Mouse (Mus musculus) intestine, embryonic 15.5 days (tissue): ENCODE results near the gene Amz2. TPM values are rescaled to one million over a fixed set of nuclear protein-coding genes. Genes with fewer than 3 reads are reported as not detected.

Experiments
- ATAC-seq: fragments of 200-750 bp; cut with Nextera tagmentation; 2 replicates; pipeline ENCODE4 v1.8.0; 2017; ENCODE audit warnings: moderate TSS enrichment, moderate library complexity
- H3K27ac ChIP-seq: fragments of 300-500 bp; sonication (generic); 2 replicates; pipeline ENCODE4 v1.5.1; 2015; ENCODE audit warnings: mild to moderate bottlenecking, inconsistent platforms
- H3K27me3 ChIP-seq: fragments of 300-500 bp; sonication (generic); replicated peaks from 2 replicates; pipeline ENCODE4 v1.6.1; 2015; ENCODE audit warnings: inconsistent platforms
- H3K36me3 ChIP-seq: fragments of 300-500 bp; sonication (generic); 2 replicates; pipeline ENCODE4 v1.6.1; 2015; ENCODE audit warnings: inconsistent platforms
- H3K4me1 ChIP-seq: fragments of 300-500 bp; sonication (generic); replicated peaks from 2 replicates; pipeline ENCODE4 v1.6.1; 2015; ENCODE audit warnings: inconsistent platforms
- H3K4me2 ChIP-seq: fragments of 300-500 bp; sonication (generic); replicated peaks from 2 replicates; pipeline ENCODE4 v1.6.1; 2015; ENCODE audit warnings: mild to moderate bottlenecking, inconsistent platforms
- H3K4me3 ChIP-seq: fragments of 300-500 bp; sonication (generic); replicated peaks from 2 replicates; pipeline ENCODE4 v1.5.1; 2015; ENCODE audit warnings: inconsistent platforms
- H3K9ac ChIP-seq: fragments of 300-500 bp; sonication (generic); 2 replicates; pipeline ENCODE4 v1.6.1; 2015; ENCODE audit warnings: inconsistent platforms
- H3K9me3 ChIP-seq: fragments of 300-500 bp; sonication (generic); 2 replicates; pipeline ENCODE4 v1.6.1; 2016; ENCODE audit warnings: inconsistent platforms
- WGBS: fragments of 180-500 bp; shearing (Covaris S2); methylation state at CpG from one replicate; pipeline ENCODE4 v1.1.7; 2015; 5-methylcytosine and 5-hydroxymethylcytosine counted together
- polyA plus RNA-seq: library from polyadenylated mRNA; unstranded; fragments of >200 nt; fragmentation: Nextera tagmentation; extraction: Ambion mirVana; gene quantifications from 2 replicates; pipeline ENCODE4 v1.2.1, GENCODE M21; 2015

Amz2 gene
- polyA plus RNA-seq, 1 experiment from 2014 or later = 38.4 TPM

DNA sequence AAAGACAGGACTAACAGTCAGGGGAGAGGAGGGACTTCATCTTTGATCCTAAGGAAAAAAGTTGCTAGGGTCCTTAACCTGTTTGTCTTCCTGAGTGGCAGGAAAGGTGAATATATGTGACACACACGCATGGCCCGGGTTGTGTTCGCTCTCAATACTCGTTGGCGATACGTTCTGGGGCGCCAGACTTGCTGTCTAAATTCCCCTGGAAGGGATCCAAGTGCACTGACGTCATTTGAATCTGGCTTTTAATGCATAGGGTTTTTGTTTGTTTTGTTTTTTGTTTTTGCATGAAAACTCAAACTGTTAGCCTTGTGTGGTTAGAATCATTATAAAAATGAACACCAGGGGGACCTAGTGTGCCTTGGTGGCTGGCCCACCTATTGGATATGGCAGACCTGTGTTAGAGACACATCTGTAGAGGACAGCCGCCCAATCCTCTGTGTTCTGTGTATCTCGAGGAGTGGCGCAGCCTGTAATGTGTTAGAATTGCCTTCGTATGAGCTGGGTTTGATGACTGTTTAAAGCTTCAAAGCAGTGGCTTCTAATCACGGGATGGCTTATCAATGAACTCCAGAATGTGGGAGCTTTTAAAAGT lies 19.8 kb downstream of the Amz2 start:
- ATAC-seq = peak; percentile 77
- no peaks in the 10 kb centered on the region for H3K27me3 ChIP-seq
- no peak overlapping the region for H3K4me3 ChIP-seq
- H3K36me3 ChIP-seq = no peaks in the 10 kb centered on the region
- WGBS = 48% methylated on average over 13 of the region's 13 CpGs
- H3K4me1 ChIP-seq = 0 out of 2 replicates have a peak, but pooled peaks cover 4% of the 10 kb centered on the region
- no peaks in the 10 kb centered on the region for H3K9me3 ChIP-seq
- no peak overlapping the region for H3K9ac ChIP-seq
- no peak overlapping the region for H3K4me2 ChIP-seq
- H3K27ac ChIP-seq = no peak overlapping the region

DNA sequence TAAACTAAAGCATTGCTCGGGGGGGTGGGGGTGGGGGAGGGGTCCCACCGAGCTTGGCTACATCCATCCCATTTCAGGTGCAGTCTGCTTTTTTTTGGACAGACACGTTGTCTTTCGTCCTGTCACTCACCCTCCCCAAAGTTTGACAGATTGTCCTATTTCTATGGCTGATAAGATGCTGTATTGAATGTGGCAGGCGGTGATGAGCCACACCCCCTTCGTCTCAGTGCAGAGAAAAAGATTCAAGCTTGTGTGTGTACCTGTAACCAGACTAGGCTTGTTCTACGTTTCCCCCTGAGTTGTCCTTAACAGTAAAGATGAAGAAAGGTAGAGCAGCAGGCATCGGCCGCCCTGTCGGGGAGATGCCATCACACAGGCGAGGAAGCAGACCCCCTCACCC lies 25.4 kb downstream of the Amz2 start:
- H3K4me3 ChIP-seq = no peak overlapping the region
- H3K4me1 ChIP-seq = no peaks in the 10 kb centered on the region
- ATAC-seq = no peak
- WGBS = 82% methylated on average over 11 of the region's 11 CpGs
- peaks cover 4% of the 10 kb centered on the region; the same call in 1 of the 2 replicates for H3K36me3 ChIP-seq
- H3K27ac ChIP-seq = no peak overlapping the region
- no peaks in the 10 kb centered on the region for H3K27me3 ChIP-seq
- no peak overlapping the region for H3K4me2 ChIP-seq
- no peaks in the 10 kb centered on the region for H3K9me3 ChIP-seq
- no peak overlapping the region for H3K9ac ChIP-seq

DNA sequence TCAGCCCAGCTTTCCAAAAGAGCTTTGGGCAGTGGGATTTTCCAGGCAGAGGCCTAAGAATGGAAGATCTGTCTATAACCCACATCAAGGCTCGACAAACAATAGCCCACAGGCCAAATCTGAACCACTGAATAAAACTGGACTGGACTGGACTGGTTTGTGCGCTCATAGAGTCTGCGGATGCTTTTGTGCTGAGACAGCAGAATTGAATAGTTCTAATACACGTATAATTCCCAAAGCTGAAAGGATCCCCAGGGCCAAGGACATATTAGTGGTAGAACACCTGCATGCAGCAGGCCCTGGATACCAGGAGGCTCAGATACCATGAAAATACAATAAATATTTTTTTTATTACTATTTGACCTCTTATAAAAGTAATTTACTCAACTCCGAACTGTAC lies 30.5 kb downstream of the Amz2 start:
- H3K4me2 ChIP-seq = no peak overlapping the region
- no peaks in the 10 kb centered on the region for H3K4me1 ChIP-seq
- no peak overlapping the region for H3K9ac ChIP-seq
- no peak overlapping the region for H3K27ac ChIP-seq
- H3K4me3 ChIP-seq = no peak overlapping the region
- peaks cover 4% of the 10 kb centered on the region; the same call in 1 of the 2 replicates for H3K36me3 ChIP-seq
- H3K9me3 ChIP-seq = no peaks in the 10 kb centered on the region
- WGBS = 89% methylated on average over 5 of the region's 5 CpGs
- no peaks in the 10 kb centered on the region for H3K27me3 ChIP-seq
- no peak for ATAC-seq

DNA sequence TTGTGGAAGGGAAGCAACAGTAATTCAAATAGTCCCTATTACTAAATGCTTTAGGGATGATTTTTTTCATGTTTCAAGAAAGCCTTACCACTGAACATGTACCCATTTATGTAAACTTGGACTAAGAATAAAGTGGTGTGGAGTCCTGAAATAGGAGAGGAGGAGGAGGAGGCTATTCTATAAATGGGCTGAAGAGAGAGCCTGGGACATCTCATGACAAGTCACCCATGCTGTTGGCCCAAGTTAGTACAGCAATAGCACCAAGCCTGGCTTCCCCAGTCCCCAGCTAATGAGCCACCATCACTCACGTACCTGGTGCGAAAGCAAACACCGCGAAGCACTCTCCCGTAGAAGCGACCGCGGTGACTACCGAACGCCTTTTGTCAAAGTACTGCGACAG lies 32.4 kb downstream of the Amz2 start:
- Histone ChIP-seq H3K36me3 (peaks cover 4% of the 10 kb centered on the region; the same call in 1 of the 2 replicates), H3K4me3 (no peak overlapping the region), H3K27ac (no peak overlapping the region), H3K9ac (no peak overlapping the region), H3K9me3 (no peaks in the 10 kb centered on the region), H3K4me1 (no peaks in the 10 kb centered on the region), H3K27me3 (no peaks in the 10 kb centered on the region), H3K4me2 (no peak overlapping the region)
- 93% methylated on average over 11 of the region's 11 CpGs for WGBS
- ATAC-seq = no peak

DNA sequence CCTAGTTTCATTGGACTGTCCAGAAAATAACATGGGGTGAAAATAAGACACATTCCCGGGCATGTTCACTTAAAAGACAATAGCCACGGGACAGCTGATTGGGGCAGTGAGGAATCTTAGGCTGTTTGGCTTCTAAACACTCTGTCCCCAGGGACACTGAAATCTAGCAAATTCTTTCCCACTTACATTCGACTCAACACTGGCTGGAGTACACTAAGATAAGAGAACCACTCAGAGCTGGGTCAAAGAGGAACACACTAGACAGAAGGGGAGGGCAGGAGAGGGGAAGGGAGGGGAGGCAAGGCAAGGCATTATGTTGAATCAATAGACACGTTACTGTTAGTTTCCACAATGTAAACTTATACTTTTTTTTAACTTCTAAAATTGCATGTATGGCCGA lies 34.8 kb downstream of the Amz2 start:
- Histone ChIP-seq H3K4me2 (no peak overlapping the region), H3K27ac (no peak overlapping the region), H3K4me3 (no peak overlapping the region), H3K36me3 (no peaks in the 10 kb centered on the region; the same call in 1 of the 2 replicates), H3K9me3 (no peaks in the 10 kb centered on the region), H3K9ac (no peak overlapping the region), H3K27me3 (no peaks in the 10 kb centered on the region), H3K4me1 (no peaks in the 10 kb centered on the region)
- 53% methylated on average over 5 of the region's 5 CpGs for WGBS
- ATAC-seq = no peak

DNA sequence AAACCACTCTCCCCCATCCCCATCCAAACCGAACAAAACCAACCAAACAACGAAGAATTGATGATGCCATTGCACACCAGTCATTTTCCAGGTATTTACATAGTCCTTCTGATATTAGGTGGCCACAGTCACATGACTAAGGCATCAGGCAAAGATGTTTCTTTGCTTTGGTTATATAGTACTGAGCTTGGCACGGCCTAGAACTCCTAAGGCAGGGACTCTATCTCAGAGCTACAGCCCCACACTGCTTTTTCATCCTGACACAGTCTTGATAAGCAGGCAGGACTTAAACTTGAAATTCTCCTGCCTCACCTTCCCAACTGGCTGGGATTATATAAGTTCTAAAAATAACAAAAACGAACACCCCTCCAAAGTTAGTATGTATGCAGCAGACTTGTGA lies 39.3 kb downstream of the Amz2 start:
- 89% methylated on average over 4 of the region's 4 CpGs for WGBS
- Histone ChIP-seq H3K27me3 (no peaks in the 10 kb centered on the region), H3K36me3 (no peaks in the 10 kb centered on the region), H3K4me1 (no peaks in the 10 kb centered on the region), H3K9ac (no peak overlapping the region), H3K27ac (no peak overlapping the region), H3K4me2 (no peak overlapping the region), H3K9me3 (no peaks in the 10 kb centered on the region), H3K4me3 (no peak overlapping the region)
- no peak for ATAC-seq

DNA sequence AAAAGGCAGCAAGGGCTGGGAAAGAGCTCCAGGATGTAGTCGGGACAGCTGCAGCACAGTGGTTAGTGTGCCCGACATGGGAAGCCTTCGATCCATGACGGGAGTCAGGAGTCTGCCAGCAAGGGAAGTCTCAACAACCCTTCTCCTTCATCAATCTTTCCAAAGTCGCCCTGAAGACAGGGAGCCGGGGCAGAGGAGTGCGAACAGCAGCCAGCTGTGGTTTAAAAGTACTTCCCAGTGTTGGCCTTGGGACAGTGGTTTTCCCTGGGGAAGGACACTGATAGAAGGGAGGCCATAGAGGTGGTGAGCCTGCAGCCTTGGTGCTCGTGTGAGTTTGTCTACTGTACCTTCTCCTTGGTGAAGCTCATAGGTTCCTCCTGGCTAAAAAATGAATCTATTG lies 41.2 kb downstream of the Amz2 start:
- H3K27ac ChIP-seq = no peak overlapping the region
- WGBS = 55% methylated on average over 8 of the region's 8 CpGs
- peaks cover 5% of the 10 kb centered on the region; the same call in 1 of the 2 replicates for H3K4me1 ChIP-seq
- H3K9me3 ChIP-seq = no peaks in the 10 kb centered on the region
- no peaks in the 10 kb centered on the region for H3K27me3 ChIP-seq
- H3K4me2 ChIP-seq = no peak overlapping the region
- H3K9ac ChIP-seq = no peak overlapping the region
- ATAC-seq = no peak
- H3K4me3 ChIP-seq = no peak overlapping the region
- H3K36me3 ChIP-seq = no peaks in the 10 kb centered on the region

DNA sequence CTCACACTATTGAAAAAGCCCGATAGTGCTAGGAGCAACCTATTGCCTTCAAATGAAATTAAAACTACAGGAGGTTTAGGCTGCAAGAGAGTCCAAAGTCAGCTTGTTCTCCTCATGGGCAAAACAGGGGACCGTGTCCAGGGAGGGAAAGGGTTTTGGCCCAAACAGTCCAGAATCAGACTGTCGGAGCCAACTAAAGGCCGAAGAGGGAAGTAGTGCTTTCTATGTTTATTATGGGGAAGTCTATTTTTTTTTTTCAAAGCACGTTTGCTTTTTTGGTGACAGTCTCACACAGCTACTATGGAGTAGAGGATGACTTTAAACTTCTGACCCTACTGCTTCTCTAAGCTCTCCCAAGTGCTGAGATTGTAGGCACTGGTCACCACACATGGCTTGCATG lies 42.4 kb downstream of the Amz2 start:
- Histone ChIP-seq H3K9ac (no peak overlapping the region), H3K36me3 (no peaks in the 10 kb centered on the region), H3K4me2 (no peak overlapping the region), H3K27me3 (no peaks in the 10 kb centered on the region), H3K4me3 (no peak overlapping the region), H3K27ac (no peak overlapping the region), H3K9me3 (no peaks in the 10 kb centered on the region), H3K4me1 (peaks cover 5% of the 10 kb centered on the region; the same call in 1 of the 2 replicates)
- WGBS = 76% methylated on average over 5 of the region's 5 CpGs
- ATAC-seq = no peak

DNA sequence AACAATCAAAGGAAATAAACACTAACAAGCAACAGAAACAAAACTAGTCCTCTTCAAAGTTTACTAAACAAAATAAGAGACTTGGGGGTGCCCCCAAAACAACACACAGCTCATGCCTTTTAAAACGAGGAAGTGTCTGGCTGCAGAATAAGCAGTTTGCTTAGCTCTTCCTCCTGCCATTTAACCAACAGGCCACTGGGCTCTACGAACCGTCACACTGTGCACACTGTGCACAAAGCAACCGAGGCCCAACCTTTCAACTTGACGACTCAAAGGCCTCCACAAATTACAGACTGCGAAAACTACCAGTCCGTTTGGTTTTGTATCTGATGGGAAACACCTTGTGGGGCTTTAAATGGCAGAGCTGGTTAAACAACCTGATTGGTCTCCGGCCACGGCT lies 44.4 kb downstream of the Amz2 start:
- no peak overlapping the region; the same call in 1 of the 2 replicates for H3K4me2 ChIP-seq

DNA sequence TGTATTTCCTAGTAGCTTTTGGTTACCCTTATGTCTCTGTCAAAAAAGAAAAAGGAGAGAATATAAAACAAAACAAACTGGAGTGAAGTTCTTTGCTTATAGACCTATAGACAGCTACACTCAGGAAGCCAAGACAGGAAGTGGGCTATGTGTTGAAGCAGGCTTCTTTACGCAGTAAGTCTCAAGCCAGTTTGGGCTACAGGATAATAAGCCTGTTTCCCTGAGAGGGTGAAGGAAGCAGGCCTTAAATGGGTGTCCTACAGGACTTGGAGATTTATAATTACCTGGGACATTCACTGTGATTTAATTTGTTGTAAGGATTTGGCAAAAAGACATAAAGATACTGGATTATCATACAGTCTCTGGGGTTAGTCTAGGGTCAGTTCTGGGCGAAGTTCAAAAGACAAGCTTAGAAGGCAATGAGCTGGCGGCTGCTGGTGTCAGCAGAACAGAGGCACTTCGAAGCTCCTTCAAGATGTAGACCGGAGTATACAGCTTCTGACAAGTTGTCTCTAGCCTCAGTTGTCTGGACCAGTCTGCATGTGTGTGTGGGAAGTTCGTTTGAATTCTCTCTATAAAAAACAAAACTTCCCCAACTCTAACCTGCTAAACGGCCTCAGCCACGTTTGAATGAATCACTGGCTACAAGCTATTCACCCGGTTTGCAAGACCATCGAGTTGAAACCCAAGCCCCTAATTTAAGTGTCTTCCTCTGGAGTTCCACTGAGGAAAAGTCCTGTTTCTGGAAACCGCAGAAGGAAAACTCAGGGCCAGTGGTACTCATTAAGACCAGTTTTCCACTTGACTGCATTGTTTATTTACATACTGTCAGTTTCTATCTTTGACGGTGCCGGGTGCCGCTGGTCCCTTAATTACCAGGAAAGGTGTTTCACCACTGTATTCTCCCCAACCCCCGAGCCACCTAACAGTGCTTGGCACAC lies 45.4 kb downstream of the Amz2 start:
- Histone ChIP-seq H3K27ac (0 out of 2 replicates have a peak overlapping the region, but pooled peaks have one; percentile 22), H3K36me3 (no peaks in the 10 kb centered on the region), H3K4me3 (peak overlapping the region; percentile 80), H3K9me3 (no peaks in the 10 kb centered on the region), H3K27me3 (no peaks in the 10 kb centered on the region), H3K4me2 (peak overlapping the region; percentile 93), H3K9ac (no peak overlapping the region), H3K4me1 (peaks cover 11% of the 10 kb centered on the region)
- no peak for ATAC-seq
- WGBS = 35% methylated on average over 15 of the region's 15 CpGs

More for the DNA sequence above, 44.4 kb downstream of the Amz2 start:
- 52% methylated on average over 9 of the region's 9 CpGs for WGBS
- Histone ChIP-seq H3K4me3 (no peak overlapping the region), H3K9me3 (no peaks in the 10 kb centered on the region), H3K4me1 (peaks cover 11% of the 10 kb centered on the region), H3K36me3 (no peaks in the 10 kb centered on the region), H3K9ac (no peak overlapping the region), H3K27me3 (no peaks in the 10 kb centered on the region), H3K27ac (no peak overlapping the region)
- no peak for ATAC-seq

DNA sequence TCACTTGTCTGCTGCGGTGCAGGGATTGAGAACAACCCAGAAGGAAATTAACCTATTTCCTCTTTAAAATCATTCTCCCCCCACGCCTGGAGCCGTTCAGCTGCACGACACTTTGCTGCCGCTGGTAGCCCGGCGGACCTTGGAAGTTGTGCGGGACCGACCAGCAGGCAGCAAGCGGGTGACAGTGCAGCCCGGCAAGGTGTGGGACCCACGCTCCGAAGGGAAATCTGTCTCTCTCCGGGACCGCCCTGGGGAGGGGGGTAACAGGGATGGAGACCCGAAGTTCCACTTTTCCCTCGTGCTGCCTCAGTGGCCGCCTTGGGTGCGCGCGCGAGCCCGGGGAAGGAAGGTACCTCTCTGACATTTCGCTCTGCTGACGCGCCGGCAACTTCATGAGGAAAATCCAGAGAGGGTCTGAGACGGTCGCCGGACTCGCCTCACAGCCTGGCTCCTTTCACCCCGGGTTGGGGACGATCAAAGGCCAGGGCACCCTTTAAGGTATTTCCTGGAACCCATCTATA lies 46.5 kb downstream of the Amz2 start:
- H3K36me3 ChIP-seq = no peaks in the 10 kb centered on the region
- peak; percentile 18; the same call in 1 of the 2 replicates for ATAC-seq
- peak overlapping the region; percentile 92 for H3K27ac ChIP-seq
- H3K27me3 ChIP-seq = no peaks in the 10 kb centered on the region
- H3K4me3 ChIP-seq = peak overlapping the region; percentile 80
- peak overlapping the region; percentile 93 for H3K4me2 ChIP-seq
- under 1% methylated on average over 33 of the region's 33 CpGs for WGBS
- no peaks in the 10 kb centered on the region for H3K9me3 ChIP-seq
- peaks cover 11% of the 10 kb centered on the region for H3K4me1 ChIP-seq
- H3K9ac ChIP-seq = peak overlapping the region; percentile 87

DNA sequence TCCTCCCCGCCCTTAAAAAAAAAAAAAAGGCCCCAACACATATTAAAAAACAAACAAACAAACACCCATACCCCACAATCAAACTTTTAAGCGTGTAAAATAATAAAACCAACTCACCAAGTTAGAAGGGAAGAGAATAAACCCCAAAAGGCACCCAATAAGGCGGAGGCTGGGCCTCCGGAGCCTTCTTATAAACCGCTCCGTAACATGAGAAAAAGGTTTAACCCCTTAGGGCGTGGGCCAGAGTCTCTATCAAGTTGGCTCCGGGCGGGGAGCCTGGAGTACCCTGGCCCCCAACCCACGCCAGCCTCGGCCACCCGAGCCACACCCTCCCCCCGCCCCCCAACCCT lies 47.0 kb downstream of the Amz2 start:
- under 1% methylated on average over 13 of the region's 13 CpGs for WGBS

More for the DNA sequence above, 47.0 kb downstream of the Amz2 start:
- H3K9me3 ChIP-seq = no peaks in the 10 kb centered on the region
- H3K4me2 ChIP-seq = peak overlapping the region; percentile 93
- H3K4me1 ChIP-seq = peaks cover 11% of the 10 kb centered on the region
- no peak for ATAC-seq
- H3K36me3 ChIP-seq = no peaks in the 10 kb centered on the region
- peak overlapping the region; percentile 80 for H3K4me3 ChIP-seq
- H3K9ac ChIP-seq = peak overlapping the region; percentile 87
- H3K27me3 ChIP-seq = no peaks in the 10 kb centered on the region
- H3K27ac ChIP-seq = peak overlapping the region; percentile 92
